Mouse (Mus musculus) stomach, postnatal 0 days (tissue): ENCODE results near the gene Mlh3.

Source experiments
- CTCF ChIP-seq: IDR thresholded peaks from 2 replicates; pipeline ENCODE4 v1.5.1; 2016; ENCODE audit warnings: antibody characterized with exemption, low read depth, mild to moderate bottlenecking, moderate library complexity
- EP300 ChIP-seq: optimal IDR thresholded peaks from 2 replicates; pipeline ENCODE3; 2016; ENCODE audit warnings: antibody characterized with exemption

DNA sequence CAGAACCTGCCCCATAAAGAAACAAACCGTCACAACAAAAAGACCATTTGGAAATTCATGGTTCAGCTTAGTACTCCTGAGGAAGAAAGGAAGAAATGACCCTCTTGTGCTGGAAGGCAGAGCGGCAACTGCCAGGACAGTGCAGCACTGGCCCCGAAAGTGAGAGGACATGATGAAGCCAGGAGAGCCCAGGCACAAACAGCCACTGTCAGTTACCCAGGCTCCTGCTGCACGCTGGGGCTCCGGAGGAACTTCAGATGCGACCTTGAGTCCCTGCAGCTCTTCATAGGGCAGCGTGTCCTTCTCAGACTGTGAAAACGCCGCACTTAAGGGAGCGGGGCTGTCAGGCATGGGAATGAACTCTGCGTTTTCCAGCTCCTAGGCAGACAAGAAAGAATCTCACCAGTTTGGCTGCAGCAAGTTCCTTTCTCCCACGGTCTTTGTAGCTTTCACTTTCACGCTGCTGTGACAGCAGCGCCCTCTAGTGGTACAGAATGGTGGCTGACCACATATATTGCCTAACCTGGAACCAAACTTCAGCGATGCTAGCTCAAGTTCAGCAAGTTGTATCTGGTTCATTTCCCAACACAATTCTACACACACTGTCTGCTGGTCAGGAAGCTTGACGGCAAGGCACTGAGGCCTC is 35.0 kb upstream of the Mlh3 start:
- peak; percentile 100 for TF ChIP-seq CTCF
- TF ChIP-seq EP300: no peak
